Mouse (Mus musculus) stomach, adult 2 months (tissue): ENCODE results near the gene Wnt9a. TPM values are rescaled to one million over a fixed set of nuclear protein-coding genes. Genes with fewer than 3 reads are reported as not detected.

Experiments
- polyA plus RNA-seq: library from polyadenylated mRNA; depleted of rRNA; stranded (reverse); fragments of >200 nt; gene quantifications from 2 replicates; pipeline ENCODE4 v1.2.3, GENCODE M21; 2012; rRNA removed

Wnt9a gene
- polyA plus RNA-seq = 2.9 and 3.8 TPM in 2 replicates

GRCm38 (mm10) chr11:59306461-59307421 is at the start of gene Wnt9a:
Gene Wnt9a, plus strand, starts transcription at chr11:59306928.

GRCm38 (mm10) chr11:59290702-59291303 is 15.9 kb upstream of the Wnt9a start, which contains the start of gene Wnt3a:
Gene Wnt3a, minus strand, starts transcription at chr11:59290752.

GRCm38 (mm10) chr11:59375475-59375874 is 68.7 kb downstream of the Wnt9a start, which contains the start of gene Prss38:
Gene Prss38, minus strand, starts transcription at chr11:59375657.

Other genes starting within 250 kb of the Wnt9a start
- gene Obscn, start 170.5 kb upstream of the Wnt9a start, polyA plus RNA-seq = 2.6 and 4.2 TPM in 2 replicates
- gene Iba57, start 143.2 kb upstream of the Wnt9a start, polyA plus RNA-seq = 4.4 and 5.0 TPM in 2 replicates
- gene Gjc2, start 123.7 kb upstream of the Wnt9a start, polyA plus RNA-seq = 3.6 and 5.7 TPM in 2 replicates
- 75.8 and 85.5 TPM in 2 replicates for gene Guk1, start 114.7 kb upstream of the Wnt9a start, polyA plus RNA-seq
- gene Mrpl55, start 104.4 kb upstream of the Wnt9a start, polyA plus RNA-seq = 28.7 and 42.4 TPM in 2 replicates
- gene 2310033P09Rik, start 98.6 kb upstream of the Wnt9a start, polyA plus RNA-seq = 5.0 and 5.6 TPM in 2 replicates
- 308 and 353 TPM in 2 replicates for gene Arf1, start 78.7 kb upstream of the Wnt9a start, polyA plus RNA-seq
- gene Wnt3a, start 16.2 kb upstream of the Wnt9a start, polyA plus RNA-seq = 0.20 and 0.40 TPM in 2 replicates
- gene Prss38, start 68.7 kb downstream of the Wnt9a start, polyA plus RNA-seq = not detected in 2 replicates
- 1.6 and 1.8 TPM in 2 replicates for gene Jmjd4, start 143.1 kb downstream of the Wnt9a start, polyA plus RNA-seq
- gene Snap47, start 144.3 kb downstream of the Wnt9a start, polyA plus RNA-seq = 11.3 and 12.2 TPM in 2 replicates
- gene Zfp867, start 165.5 kb downstream of the Wnt9a start, polyA plus RNA-seq = 0.03 TPM in 1 of 2 replicates, not detected in the other
- gene Zkscan17, start 219.8 kb downstream of the Wnt9a start, polyA plus RNA-seq = 2.9 and 3.9 TPM in 2 replicates
- 0.04 and 0.08 TPM in 2 replicates for gene Nlrp3, start 234.6 kb downstream of the Wnt9a start, polyA plus RNA-seq